Mouse (Mus musculus) forebrain, embryonic 11.5 days (tissue): ENCODE data around the gene Olfr31. TPM values are rescaled to one million over a fixed set of nuclear protein-coding genes. Genes with fewer than 3 reads are reported as not detected.

Source experiments
- ATAC-seq: fragments of 200-750 bp; cut with Nextera tagmentation; replicated peaks from 2 replicates; pipeline ENCODE4 v1.8.0; 2017; ENCODE audit warnings: moderate TSS enrichment; ENCODE audit not compliant: low FRiP score
- DNase-seq: peaks from one replicate; pipeline ENCODE4 v3.0.0-alpha.2; 2017; ENCODE audit warnings: low spot score
- H3K27ac ChIP-seq: fragments of 300-500 bp; sonication (generic); 2 replicates; pipeline ENCODE4 v1.5.1; 2014; ENCODE audit warnings: low read depth, low read length
- H3K27me3 ChIP-seq: fragments of 300-500 bp; sonication (generic); 2 replicates; pipeline ENCODE4 v1.6.1; 2014; ENCODE audit warnings: mild to moderate bottlenecking, low read length, mixed read lengths; ENCODE audit not compliant: control insufficient read depth, insufficient read depth
- H3K36me3 ChIP-seq: fragments of 300-500 bp; sonication (generic); 2 replicates; pipeline ENCODE4 v1.6.1; 2014; ENCODE audit warnings: mild to moderate bottlenecking, low read length, moderate library complexity, mixed read lengths; ENCODE audit not compliant: control insufficient read depth, insufficient read depth
- H3K4me1 ChIP-seq: fragments of 300-500 bp; sonication (generic); replicated peaks from 2 replicates; pipeline ENCODE4 v1.6.1; 2014; ENCODE audit warnings: low read length, mixed read lengths; ENCODE audit not compliant: control insufficient read depth, insufficient read depth
- H3K4me2 ChIP-seq: fragments of 300-500 bp; sonication (generic); 2 replicates; pipeline ENCODE4 v1.6.1; 2014; ENCODE audit warnings: low read depth, mild to moderate bottlenecking, low read length, moderate library complexity, mixed read lengths; ENCODE audit not compliant: severe bottlenecking
- H3K4me3 ChIP-seq: fragments of 300-500 bp; sonication (generic); 2 replicates; pipeline ENCODE4 v1.5.1; 2014; ENCODE audit warnings: low read depth, low read length
- H3K9ac ChIP-seq: fragments of 300-500 bp; sonication (generic); 2 replicates; pipeline ENCODE4 v1.6.1; 2014; ENCODE audit warnings: low read length
- H3K9me3 ChIP-seq: fragments of 300-500 bp; sonication (generic); 2 replicates; pipeline ENCODE4 v1.6.1; 2016; ENCODE audit warnings: low read length, mixed read lengths; ENCODE audit not compliant: control insufficient read depth
- WGBS: fragments of 180-500 bp; shearing (Covaris S2); extraction: QIAGEN DNeasy Blood & Tissue Kit; methylation state at CpG from one replicate; pipeline ENCODE4 v1.1.7; 2014; 5-methylcytosine and 5-hydroxymethylcytosine counted together
- polyA plus RNA-seq: library from polyadenylated mRNA; unstranded; fragments of >200 nt; fragmentation: Nextera tagmentation; extraction: Ambion mirVana; gene quantifications from 2 replicates; pipeline ENCODE4 v1.2.1, GENCODE M21; 2014

Olfr31 gene
- polyA plus RNA-seq, 1 experiment from 2014 or later, result not detected

- 0 out of 2 replicates have a peak, but pooled peaks have one; percentile 8 for ATAC-seq
- Histone ChIP-seq H3K4me2 (no peak overlapping the region), H3K9ac (no peak overlapping the region), H3K4me1 (no peaks in the 10 kb centered on the region), H3K27ac (no peak overlapping the region), H3K36me3 (no peaks in the 10 kb centered on the region), H3K4me3 (no peak overlapping the region), H3K27me3 (no peaks in the 10 kb centered on the region), H3K9me3 (peaks cover 29% of the 10 kb centered on the region)
- DNase-seq, result no peak
- 90% methylated on average over 7 of the region's 7 CpGs for WGBS
Measured at GRCm38 (mm10) chr14:14353081-14353732, 30.6 kb downstream of the Olfr31 start.

- Histone ChIP-seq H3K9me3 (peaks cover 25% of the 10 kb centered on the region), H3K27me3 (no peaks in the 10 kb centered on the region), H3K4me1 (no peaks in the 10 kb centered on the region), H3K27ac (no peak overlapping the region), H3K4me3 (no peak overlapping the region), H3K4me2 (no peak overlapping the region), H3K9ac (no peak overlapping the region), H3K36me3 (no peaks in the 10 kb centered on the region)
- DNase-seq, result no peak
- no peak; the same call in 1 of the 2 replicates for ATAC-seq
- WGBS, result 90% methylated on average over 8 of the region's 8 CpGs
Measured at GRCm38 (mm10) chr14:14353740-14354510, 31.3 kb downstream of the Olfr31 start.

GRCm38 (mm10) chr14:14354511-14355359 lies 32.1 kb downstream of the Olfr31 start:
- no peaks in the 10 kb centered on the region for H3K4me1 ChIP-seq
- ATAC-seq (peak; percentile 32; the same call in 1 of the 2 replicates), DNase-seq (peak; percentile 52)
- no peak overlapping the region for H3K27ac ChIP-seq
- H3K9ac ChIP-seq, result no peak overlapping the region
- no peaks in the 10 kb centered on the region for H3K36me3 ChIP-seq
- WGBS, result 90% methylated on average over 13 of the region's 13 CpGs
- no peaks in the 10 kb centered on the region for H3K27me3 ChIP-seq
- H3K9me3 ChIP-seq, result peaks cover 17% of the 10 kb centered on the region
- H3K4me2 ChIP-seq, result no peak overlapping the region
- no peak overlapping the region for H3K4me3 ChIP-seq

GRCm38 (mm10) chr14:14355360-14355646 lies 32.7 kb downstream of the Olfr31 start:
- WGBS, result 94% methylated on average over 8 of the region's 8 CpGs
- ATAC-seq (no peak), DNase-seq (peak; percentile 49)
- no peak overlapping the region for H3K4me2 ChIP-seq
- no peaks in the 10 kb centered on the region for H3K4me1 ChIP-seq
- no peak overlapping the region for H3K27ac ChIP-seq
- H3K9ac ChIP-seq, result no peak overlapping the region
- H3K9me3 ChIP-seq, result peaks cover 13% of the 10 kb centered on the region; the same call in 1 of the 2 replicates
- no peak overlapping the region for H3K4me3 ChIP-seq
- no peaks in the 10 kb centered on the region for H3K36me3 ChIP-seq
- no peaks in the 10 kb centered on the region for H3K27me3 ChIP-seq

Other genes with a start within 250 kb of the Olfr31 start
- gene Psmd6, start 201.8 kb upstream of the Olfr31 start, polyA plus RNA-seq, result 306 and 311 TPM in 2 replicates
- not detected in 2 replicates for gene Olfr720, start 136.0 kb upstream of the Olfr31 start, polyA plus RNA-seq
- 1.8 and 3.2 TPM in 2 replicates for gene Il3ra, start 23.4 kb downstream of the Olfr31 start, polyA plus RNA-seq
- gene Olfr721-ps1, start 78.5 kb downstream of the Olfr31 start, polyA plus RNA-seq, result not detected in 2 replicates